Mouse (Mus musculus) thymus, adult 18-20 months (tissue): Measurements from ENCODE around the gene Itgax.

Source experiments
- DNase-seq, 2 experiments: peaks; one replicate each; pipeline ENCODE4 v3.0.0; 2022; ENCODE audit warnings: mixed read lengths in 2 of 2

The Itgax gene

DNA sequence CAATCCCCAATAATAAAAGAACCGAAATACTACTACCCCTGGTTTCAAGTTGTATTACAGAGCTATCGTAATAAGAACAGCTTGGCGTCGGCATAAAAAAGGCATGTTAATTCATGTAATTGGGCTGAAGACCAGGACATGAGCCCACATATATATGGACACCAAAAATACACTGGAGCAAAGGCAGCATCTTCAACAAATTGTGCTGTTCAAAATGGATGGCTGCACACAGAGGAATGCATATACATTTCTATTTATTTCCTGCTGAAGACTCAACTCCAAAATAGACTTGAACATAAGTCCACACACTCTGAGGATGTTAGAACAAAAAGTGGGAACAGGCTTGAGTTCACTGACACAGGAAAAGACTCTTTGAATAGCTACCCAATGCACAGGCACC is 34.7 kb downstream of the Itgax start:
- DNase-seq: no peak

- no peak for DNase-seq
These were observed 37.0 kb downstream of the Itgax start for GRCm38 (mm10) chr7:128166391-128166790.

GRCm38 (mm10) chr7:128169996-128170395 is 40.6 kb downstream of the Itgax start:
- DNase-seq: no peak

- no peak for DNase-seq
These were observed 49.0 kb downstream of the Itgax start for GRCm38 (mm10) chr7:128178385-128178784.

GRCm38 (mm10) chr7:128180126-128180525 is 50.8 kb downstream of the Itgax start:
- peak; percentile 8 to 23 for DNase-seq

DNA sequence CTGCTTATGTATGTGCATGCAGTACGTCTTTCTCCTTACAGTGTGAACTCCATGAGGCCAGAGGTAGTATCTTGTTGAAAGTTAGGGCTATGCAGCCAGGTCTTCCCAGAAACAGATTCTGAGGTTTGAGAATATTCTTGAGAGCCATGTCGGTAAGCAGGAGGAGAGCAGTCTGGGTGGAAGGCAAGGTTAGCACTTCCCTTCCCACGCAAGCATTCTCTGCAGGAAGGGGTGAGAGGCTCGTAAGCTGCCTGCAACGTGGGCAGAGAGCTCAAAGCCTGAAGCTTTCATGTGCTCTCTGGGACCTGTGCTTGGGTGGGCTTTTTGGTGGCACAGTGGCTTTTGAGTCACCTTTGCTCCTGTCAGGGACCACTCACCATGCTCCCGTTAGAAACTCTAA is 51.2 kb downstream of the Itgax start:
- DNase-seq: peak; percentile 14 to 25

DNA sequence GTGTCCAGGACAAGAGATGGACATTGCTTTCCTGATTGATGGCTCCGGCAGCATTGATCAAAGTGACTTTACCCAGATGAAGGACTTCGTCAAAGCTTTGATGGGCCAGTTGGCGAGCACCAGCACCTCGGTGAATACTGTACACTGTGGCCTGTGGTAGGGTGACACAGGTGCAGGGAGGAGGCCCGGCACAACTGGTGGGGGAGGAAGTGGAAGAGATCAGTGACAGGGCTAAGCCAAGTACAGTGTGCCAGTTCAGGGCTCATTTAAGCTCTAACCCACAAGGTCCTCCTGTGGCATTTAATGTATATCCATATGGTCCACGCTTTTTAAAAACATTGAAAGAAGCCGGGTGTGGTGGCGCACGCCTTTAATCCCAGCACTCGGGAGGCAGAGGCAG is 52.3 kb downstream of the Itgax start:
- peak; percentile 45 to 52 for DNase-seq
